Mouse (Mus musculus) limb, embryonic 11.5 days (tissue): ENCODE data around the gene Rptor. TPM values are rescaled to one million over a fixed set of nuclear protein-coding genes. Genes with fewer than 3 reads are reported as not detected.

Source experiments
- ATAC-seq: fragments of 200-750 bp; cut with Nextera tagmentation; 2 replicates; pipeline ENCODE4 v1.8.0; 2017; ENCODE audit warnings: low read depth; ENCODE audit not compliant: insufficient number of reproducible peaks, low FRiP score, low TSS enrichment
- DNase-seq: peaks from one replicate; pipeline ENCODE4 v3.0.0-alpha.2; 2015; ENCODE audit warnings: low spot score
- H3K27ac ChIP-seq: fragments of 300-500 bp; sonication (generic); replicated peaks from 2 replicates; pipeline ENCODE4 v1.5.1; 2014; ENCODE audit warnings: low read depth, mild to moderate bottlenecking, low read length
- H3K27me3 ChIP-seq: fragments of 300-500 bp; sonication (generic); 2 replicates; pipeline ENCODE4 v1.6.1; 2014; ENCODE audit warnings: mild to moderate bottlenecking, low read length, mixed read lengths; ENCODE audit not compliant: control insufficient read depth, insufficient read depth
- H3K36me3 ChIP-seq: fragments of 300-500 bp; sonication (generic); 2 replicates; pipeline ENCODE4 v1.6.1; 2014; ENCODE audit warnings: mild to moderate bottlenecking, low read length, moderate library complexity, mixed read lengths; ENCODE audit not compliant: control insufficient read depth, insufficient read depth
- H3K4me1 ChIP-seq: fragments of 300-500 bp; sonication (generic); 2 replicates; pipeline ENCODE4 v1.6.1; 2014; ENCODE audit warnings: low read length, mixed read lengths; ENCODE audit not compliant: control insufficient read depth, insufficient read depth
- H3K4me2 ChIP-seq: fragments of 300-500 bp; sonication (generic); 2 replicates; pipeline ENCODE4 v1.6.1; 2014; ENCODE audit warnings: low read depth, mild to moderate bottlenecking, moderate library complexity; ENCODE audit not compliant: severe bottlenecking
- H3K4me3 ChIP-seq: fragments of 300-500 bp; sonication (generic); 2 replicates; pipeline ENCODE4 v1.5.1; 2014; ENCODE audit warnings: low read depth, low read length
- H3K9ac ChIP-seq: fragments of 300-500 bp; sonication (generic); 2 replicates; pipeline ENCODE4 v1.6.1; 2014; ENCODE audit warnings: mild to moderate bottlenecking, low read length
- H3K9me3 ChIP-seq: fragments of 300-500 bp; sonication (generic); 2 replicates; pipeline ENCODE4 v1.6.1; 2016; ENCODE audit warnings: low read length; ENCODE audit not compliant: control insufficient read depth
- WGBS: fragments of 180-500 bp; shearing (Covaris S2); extraction: QIAGEN DNeasy Blood & Tissue Kit; methylation state at CpG from one replicate; pipeline ENCODE4 v1.1.7; 2014; 5-methylcytosine and 5-hydroxymethylcytosine counted together
- polyA plus RNA-seq: library from polyadenylated mRNA; unstranded; fragments of >200 nt; fragmentation: Nextera tagmentation; extraction: Ambion mirVana; gene quantifications from 2 replicates; pipeline ENCODE4 v1.2.1, GENCODE M21; 2014

Rptor gene
- polyA plus RNA-seq, 1 experiment from 2014 or later = 13.8 TPM

DNA sequence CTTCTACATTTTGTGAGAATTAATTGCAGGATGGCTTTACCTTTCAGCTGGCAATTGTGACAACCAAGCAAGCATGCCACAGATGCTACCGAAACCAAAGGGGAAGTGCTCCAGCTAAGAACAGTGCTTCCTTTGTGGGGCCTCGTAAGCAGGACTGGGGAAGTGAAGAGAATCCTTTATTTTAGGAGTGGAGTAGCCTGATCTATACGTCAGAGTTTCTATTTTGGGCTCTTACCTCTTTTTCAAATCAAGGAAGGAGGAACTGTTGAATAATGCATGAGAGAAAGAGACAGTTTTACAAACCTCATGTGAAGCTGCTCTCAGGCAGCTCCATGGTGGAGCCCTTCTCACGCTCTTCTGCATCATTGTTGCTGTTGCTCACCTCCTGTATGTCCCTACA lies 106.5 kb downstream of the Rptor start:
- Histone ChIP-seq H3K36me3 (no peaks in the 10 kb centered on the region), H3K9ac (no peak overlapping the region), H3K4me2 (no peak overlapping the region), H3K4me1 (peaks cover 4% of the 10 kb centered on the region), H3K9me3 (no peaks in the 10 kb centered on the region), H3K27me3 (no peaks in the 10 kb centered on the region), H3K27ac (no peak overlapping the region), H3K4me3 (no peak overlapping the region)
- 78% methylated on average over 4 of the region's 4 CpGs for WGBS
- DNase-seq = no peak
- ATAC-seq = no peak

DNA sequence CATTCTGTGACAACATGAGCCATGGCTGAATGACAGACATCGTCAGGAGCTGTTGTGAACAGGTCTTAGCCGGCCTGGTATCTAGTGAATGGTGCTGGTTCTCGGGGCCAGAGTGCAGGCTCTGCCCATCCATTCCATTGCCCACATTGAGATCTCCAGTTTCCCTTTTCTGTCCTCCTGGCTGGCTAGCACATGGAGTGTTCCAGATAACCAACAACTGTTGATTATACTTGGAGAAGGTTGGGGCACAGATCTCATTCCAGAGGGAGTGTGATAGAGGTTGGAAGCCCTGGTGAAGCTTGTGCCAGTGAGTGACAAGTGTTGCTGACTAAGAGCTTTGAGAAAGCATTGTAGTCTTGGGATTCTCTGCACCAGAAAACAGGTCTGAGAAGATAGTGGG lies 107.6 kb downstream of the Rptor start:
- Histone ChIP-seq H3K9ac (no peak overlapping the region), H3K4me2 (no peak overlapping the region), H3K36me3 (no peaks in the 10 kb centered on the region), H3K27ac (no peak overlapping the region), H3K4me3 (no peak overlapping the region), H3K4me1 (peaks cover 5% of the 10 kb centered on the region), H3K27me3 (no peaks in the 10 kb centered on the region), H3K9me3 (no peaks in the 10 kb centered on the region)
- WGBS = 93% methylated on average over 3 of the region's 3 CpGs
- DNase-seq (no peak), ATAC-seq (no peak)

DNA sequence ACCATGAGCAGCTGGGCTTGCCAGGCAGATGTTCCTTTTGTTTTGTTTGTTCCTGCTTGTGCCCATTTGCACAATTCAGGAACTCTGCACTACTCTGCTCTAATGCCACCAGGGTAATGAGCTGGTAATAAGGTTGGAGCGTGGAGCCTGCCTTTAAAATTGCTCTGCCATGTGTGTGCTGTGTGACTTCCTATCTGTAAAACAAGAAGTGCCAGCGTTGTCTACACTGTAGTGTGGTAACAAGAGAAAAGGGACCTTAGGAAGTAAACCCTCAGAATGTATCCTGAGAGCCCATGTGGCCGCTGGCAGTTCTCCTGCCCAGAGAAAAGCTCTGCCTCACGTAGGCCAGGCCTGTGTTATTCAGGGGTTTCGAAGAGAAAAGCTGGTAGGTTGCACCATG lies 108.1 kb downstream of the Rptor start:
- Histone ChIP-seq H3K4me1 (peaks cover 5% of the 10 kb centered on the region), H3K36me3 (no peaks in the 10 kb centered on the region), H3K4me3 (no peak overlapping the region), H3K9ac (no peak overlapping the region), H3K4me2 (no peak overlapping the region), H3K27me3 (no peaks in the 10 kb centered on the region), H3K9me3 (no peaks in the 10 kb centered on the region), H3K27ac (no peak overlapping the region)
- 93% methylated on average over 5 of the region's 5 CpGs for WGBS
- no peak for ATAC-seq
- no peak for DNase-seq

DNA sequence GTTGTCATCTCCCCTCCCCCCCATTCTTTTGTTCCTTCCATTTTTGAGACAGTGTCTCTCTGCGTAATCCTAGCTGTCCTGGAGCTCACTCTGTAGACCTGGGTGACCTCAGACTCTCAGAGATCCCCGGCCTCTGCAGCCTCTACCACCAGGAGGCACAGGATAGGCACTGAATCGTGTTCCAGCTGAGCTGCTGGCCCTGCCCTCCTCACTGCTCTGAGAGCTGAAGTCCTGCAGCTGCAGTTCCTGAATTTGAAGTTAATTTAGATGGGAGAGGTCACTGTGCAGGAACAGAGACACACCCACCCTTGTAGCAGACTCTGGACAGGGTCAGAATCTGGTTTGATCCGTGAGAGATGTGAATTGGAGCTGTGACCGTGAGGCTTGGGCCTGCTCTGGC lies 112.7 kb downstream of the Rptor start:
- Histone ChIP-seq H3K4me3 (no peak overlapping the region), H3K9me3 (no peaks in the 10 kb centered on the region), H3K4me1 (peaks cover 5% of the 10 kb centered on the region), H3K36me3 (no peaks in the 10 kb centered on the region), H3K27ac (no peak overlapping the region), H3K4me2 (no peak overlapping the region), H3K9ac (no peak overlapping the region), H3K27me3 (no peaks in the 10 kb centered on the region)
- no peak for DNase-seq
- WGBS = 65% methylated on average over 5 of the region's 5 CpGs
- ATAC-seq = no peak

DNA sequence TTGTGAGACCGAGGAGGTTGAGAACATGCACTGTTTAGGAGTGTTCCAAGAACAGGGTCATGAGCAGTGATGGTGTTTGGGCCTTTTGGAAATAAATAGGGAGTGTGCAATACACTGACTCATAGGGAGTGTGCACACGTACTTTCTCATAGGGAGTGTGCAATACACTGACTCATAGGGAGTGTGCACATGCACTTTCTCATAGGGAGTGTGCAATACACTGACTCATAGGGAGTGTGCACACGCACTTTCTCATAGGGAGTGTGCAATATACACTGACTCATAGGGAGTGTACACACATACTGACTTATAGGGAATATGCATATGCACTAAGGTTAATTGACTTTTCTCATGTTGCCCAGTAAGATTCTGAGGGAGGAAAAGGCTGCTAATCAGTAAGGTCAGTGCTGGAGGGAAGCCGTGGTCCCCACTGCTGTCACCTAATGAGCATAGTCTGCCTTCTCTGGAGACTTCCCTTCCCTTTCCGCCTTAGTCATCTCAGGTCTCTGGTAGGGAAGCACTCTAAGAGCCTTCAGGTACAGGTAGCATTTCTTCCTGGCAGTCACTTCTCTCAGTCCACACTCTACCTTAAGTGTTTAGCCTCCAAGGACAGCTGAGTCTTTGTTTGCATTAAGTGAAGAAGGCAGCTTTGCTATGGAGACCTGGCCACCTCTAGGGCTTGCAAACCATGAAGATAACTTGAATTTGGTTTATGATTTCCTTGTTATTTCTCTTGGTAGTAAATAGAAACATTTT lies 113.3 kb downstream of the Rptor start:
- H3K4me1 ChIP-seq = peaks cover 5% of the 10 kb centered on the region
- no peaks in the 10 kb centered on the region for H3K27me3 ChIP-seq
- H3K4me2 ChIP-seq = no peak overlapping the region
- DNase-seq (no peak), ATAC-seq (no peak)
- no peaks in the 10 kb centered on the region for H3K36me3 ChIP-seq
- H3K9ac ChIP-seq = no peak overlapping the region
- H3K9me3 ChIP-seq = no peaks in the 10 kb centered on the region
- whole genome bisulfite sequencing = 93% methylated on average over 5 of the region's 5 CpGs
- H3K4me3 ChIP-seq = no peak overlapping the region
- H3K27ac ChIP-seq = no peak overlapping the region

DNA sequence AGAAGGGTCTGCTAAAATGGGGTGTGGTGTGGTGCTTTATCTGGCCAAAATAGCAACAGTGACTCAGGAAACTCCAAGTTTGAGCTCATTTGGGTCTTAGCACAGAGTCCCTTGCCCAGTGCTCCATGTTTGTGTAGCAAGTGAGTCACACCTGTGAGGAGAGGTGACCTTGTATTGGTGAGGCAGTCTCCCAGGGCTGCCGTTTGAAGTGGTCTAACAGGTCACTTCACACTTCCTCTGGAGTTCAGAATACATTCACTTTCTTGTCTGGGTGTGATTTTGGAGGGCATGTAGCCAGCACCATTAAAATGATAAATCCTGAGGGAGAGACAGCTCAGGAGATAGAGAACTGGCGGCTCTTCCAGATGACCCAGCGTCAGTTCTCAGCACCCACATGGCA lies 115.4 kb downstream of the Rptor start:
- Histone ChIP-seq H3K4me1 (peaks cover 5% of the 10 kb centered on the region), H3K27me3 (no peaks in the 10 kb centered on the region), H3K27ac (no peak overlapping the region), H3K36me3 (no peaks in the 10 kb centered on the region), H3K9me3 (no peaks in the 10 kb centered on the region), H3K4me2 (no peak overlapping the region), H3K9ac (no peak overlapping the region), H3K4me3 (no peak overlapping the region)
- 95% methylated on average over 3 of the region's 3 CpGs for WGBS
- ATAC-seq (no peak), DNase-seq (no peak)

DNA sequence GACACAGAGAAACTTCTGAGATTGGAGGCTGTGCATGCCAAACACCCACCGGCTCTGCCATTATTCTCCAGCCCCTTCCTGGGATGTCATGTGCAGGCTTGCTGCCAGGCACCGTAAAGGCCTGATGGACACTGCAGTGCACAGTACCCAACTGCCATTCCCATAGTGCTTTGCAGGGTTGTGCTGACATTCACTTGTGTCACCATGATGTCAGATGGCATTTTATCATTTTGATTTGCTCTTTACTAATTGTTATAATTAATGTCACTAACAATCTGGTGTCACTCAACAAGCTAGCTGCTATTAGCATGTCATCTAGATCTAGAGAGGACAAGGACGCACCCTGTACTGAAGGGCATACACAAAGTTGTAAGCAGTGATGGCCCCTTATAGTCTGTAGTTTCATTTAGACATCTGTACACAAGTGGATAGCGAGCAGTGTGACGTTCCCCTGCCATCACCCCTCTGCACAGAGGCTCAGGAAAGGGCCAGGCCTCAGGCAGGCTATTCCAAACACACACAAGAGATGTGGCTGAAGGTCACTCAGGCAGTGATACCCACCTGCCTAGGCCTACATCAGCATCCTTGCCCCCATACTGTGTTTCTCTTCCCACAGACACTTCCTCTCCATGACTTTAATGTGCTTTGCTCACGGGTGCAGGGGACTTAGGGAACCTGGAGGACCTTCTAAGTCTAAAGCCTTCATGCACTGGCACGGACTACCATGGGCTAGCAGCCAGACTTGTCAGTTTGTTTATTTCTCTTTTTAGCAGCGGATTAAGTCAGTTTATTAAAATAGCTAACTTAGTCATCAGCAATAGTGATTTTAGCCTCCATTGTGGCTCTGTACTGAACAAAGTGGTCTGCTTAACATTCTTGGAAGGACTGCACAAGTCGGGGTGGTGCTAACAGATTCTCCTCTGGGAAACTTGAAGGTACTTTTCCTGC lies 117.7 kb downstream of the Rptor start:
- 86% methylated on average over 9 of the region's 9 CpGs for WGBS
- no peaks in the 10 kb centered on the region for H3K27me3 ChIP-seq
- no peak overlapping the region for H3K4me3 ChIP-seq
- H3K4me1 ChIP-seq = no peaks in the 10 kb centered on the region
- no peak overlapping the region for H3K27ac ChIP-seq
- DNase-seq (no peak), ATAC-seq (no peak)
- no peak overlapping the region for H3K9ac ChIP-seq
- peaks cover 3% of the 10 kb centered on the region for H3K36me3 ChIP-seq
- no peak overlapping the region for H3K4me2 ChIP-seq
- H3K9me3 ChIP-seq = no peaks in the 10 kb centered on the region

DNA sequence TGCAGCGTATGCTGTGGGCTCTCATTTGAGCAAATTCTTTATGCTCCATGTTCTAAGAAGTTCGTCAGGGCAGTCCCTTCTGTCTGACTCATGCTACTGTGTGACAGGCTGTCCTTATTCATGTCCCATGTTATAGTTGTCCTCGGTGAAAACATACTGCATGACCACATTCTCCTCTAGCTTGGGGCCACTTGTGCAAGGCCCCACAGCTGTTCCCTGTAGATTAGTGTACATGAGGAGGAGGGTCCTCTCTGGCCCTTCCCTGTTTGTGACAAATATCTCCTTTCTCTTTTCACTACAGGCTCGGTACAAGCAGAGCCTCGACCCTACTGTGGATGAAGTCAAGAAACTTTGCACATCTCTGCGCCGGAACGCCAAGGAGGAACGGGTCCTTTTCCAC lies 122.0 kb downstream of the Rptor start:
- no peaks in the 10 kb centered on the region for H3K4me1 ChIP-seq
- H3K9me3 ChIP-seq = no peaks in the 10 kb centered on the region
- H3K27ac ChIP-seq = no peak overlapping the region
- ATAC-seq (no peak), DNase-seq (no peak)
- H3K36me3 ChIP-seq = peaks cover 3% of the 10 kb centered on the region
- no peaks in the 10 kb centered on the region for H3K27me3 ChIP-seq
- 92% methylated on average over 9 of the region's 9 CpGs for WGBS
- no peak overlapping the region for H3K4me3 ChIP-seq
- no peak overlapping the region for H3K9ac ChIP-seq
- no peak overlapping the region for H3K4me2 ChIP-seq
